Mouse (Mus musculus) adrenal gland (tissue): ENCODE results near the gene Mms22l.
"Not testable (repeated sequence)": the region's sequence is repeated elsewhere in the genome, so short reads cannot be mapped to it uniquely, and the experiment has no call there.

Experiments used
- intact Hi-C: fragments of 180-260 bp; cut with DNase I; formaldehyde crosslinking; loops from one replicate; pipeline ENCODE4 v1.15.1; 2025

The Mms22l gene

GRCm38 (mm10) chr4:24620005-24620404 lies 123.8 kb downstream of the Mms22l start:
- intact Hi-C loops: no loop called here

DNA sequence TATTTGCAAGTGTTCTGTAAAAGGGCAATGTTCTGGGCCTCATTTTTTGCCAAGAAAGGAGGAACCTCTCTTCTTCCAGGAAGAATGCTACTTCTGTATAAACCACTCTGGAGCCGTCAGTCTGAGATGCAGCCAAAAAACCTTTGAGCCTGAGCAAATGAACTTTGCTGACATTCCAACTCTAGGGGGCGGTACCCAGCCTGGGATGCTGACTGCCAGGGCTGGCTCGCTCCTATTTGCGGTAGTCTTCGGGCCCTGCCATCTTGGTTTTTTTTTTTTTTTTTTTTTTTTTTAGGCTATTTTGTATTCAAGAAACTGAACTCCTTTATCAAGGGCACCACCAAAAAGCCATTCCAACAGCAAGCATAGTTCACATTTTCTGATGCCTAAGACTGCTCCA lies 124.2 kb downstream of the Mms22l start:
- intact Hi-C loops: no loop called here

DNA sequence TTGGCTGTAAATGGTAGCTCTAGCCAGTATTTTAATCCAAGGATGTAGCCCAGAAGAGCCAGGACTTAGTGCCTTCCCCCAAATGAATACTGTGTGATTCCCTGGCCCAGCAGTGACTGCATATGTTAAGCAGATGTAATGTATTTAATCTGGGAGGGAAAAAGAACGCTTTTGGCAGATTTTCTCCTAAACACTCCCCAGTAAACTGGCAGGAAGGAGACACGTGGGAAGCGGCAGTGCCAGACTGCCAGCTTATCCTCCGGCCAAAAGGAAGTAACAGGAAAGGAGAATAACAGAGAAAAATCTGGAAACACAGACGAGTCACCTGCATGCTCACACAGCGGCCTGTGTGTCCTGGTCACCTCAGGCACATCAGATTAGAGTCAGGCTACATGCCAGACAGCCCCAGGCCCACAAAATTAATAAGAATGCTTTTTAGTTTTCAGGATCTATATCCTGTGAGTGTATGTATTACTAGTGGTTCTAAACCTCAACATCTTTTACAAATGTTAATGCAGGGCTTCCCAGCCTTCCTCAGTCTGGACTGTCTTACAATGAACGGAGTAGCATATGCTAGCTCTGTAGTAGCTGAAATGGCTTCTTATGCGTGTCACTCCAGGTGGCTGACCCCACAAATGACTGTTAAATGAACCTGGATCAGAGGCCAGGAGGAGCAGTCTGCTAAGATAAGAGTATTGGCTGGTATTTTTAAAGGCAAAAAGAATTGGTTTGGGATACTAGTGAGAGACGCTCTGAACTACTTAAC lies 125.4 kb downstream of the Mms22l start:
- intact Hi-C loops: no loop called here

DNA sequence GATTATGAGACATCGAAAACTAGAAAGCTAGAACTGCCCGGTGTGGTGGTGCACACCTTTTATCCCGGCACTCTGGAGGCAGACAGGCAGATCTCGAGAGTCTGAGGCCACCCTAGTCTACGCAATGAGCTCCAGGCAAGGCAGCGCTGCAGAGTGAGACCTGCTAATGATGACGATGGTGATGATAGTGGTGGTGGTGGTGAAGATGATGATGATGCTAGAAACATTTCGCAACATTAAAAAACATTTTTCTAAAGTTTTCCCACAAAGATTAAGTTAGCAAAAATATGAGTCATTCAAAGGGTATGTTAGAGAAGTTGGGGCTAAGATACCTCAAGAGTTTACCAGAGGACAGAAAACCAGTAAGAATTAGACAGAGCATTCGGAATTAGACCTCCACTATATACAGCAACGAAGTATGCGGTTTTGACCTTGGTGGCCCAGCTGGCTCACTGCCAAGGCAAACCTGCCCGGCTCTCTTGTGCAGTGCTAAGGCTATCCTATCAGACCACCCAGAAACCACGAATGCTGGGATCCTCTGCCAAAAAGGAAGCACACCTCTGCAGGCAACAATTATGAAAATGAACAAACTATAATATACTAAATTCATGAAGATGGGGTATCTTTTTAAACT lies 129.8 kb downstream of the Mms22l start:
- intact Hi-C loops: no loop called here

- intact Hi-C loops: no loop called here
Measured at GRCm38 (mm10) chr4:24626686-24627085, 130.4 kb downstream of the Mms22l start.

GRCm38 (mm10) chr4:24627871-24628270 lies 131.6 kb downstream of the Mms22l start:
- intact Hi-C loops: no loop called here

- intact Hi-C loops: no loop called here
Measured at GRCm38 (mm10) chr4:24630430-24630829, 134.2 kb downstream of the Mms22l start.

GRCm38 (mm10) chr4:24631177-24631911 lies 135.1 kb downstream of the Mms22l start:
- intact Hi-C loops: no loop called here

GRCm38 (mm10) chr4:24642306-24642705 lies 146.1 kb downstream of the Mms22l start:
- intact Hi-C loops: no loop called here

DNA sequence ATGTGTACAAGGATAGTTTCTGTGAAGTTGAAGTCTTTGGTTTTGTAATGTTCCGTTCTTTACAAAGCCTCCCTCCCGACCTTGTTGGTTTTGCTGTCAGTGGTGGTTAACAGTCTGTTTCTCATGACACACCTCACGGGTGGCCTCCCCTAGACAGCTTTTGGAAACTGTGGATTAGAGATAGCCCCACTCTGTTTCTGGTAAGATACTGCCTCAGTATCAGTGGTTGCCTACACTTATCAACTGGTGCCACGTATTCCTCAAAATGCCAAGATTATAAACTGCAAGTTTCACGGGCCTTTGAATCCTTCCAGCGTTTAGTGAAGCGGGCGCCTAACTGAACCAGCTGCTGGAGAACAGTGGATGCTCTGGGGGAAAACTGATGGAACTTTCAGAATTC lies 148.5 kb downstream of the Mms22l start:
- intact Hi-C loops: not testable (repeated sequence)
